Mouse (Mus musculus): ENCODE measurements around the gene Fis1. TPM values are rescaled to one million over a fixed set of nuclear protein-coding genes. Genes with fewer than 3 reads are reported as not detected.
"Not testable (repeated sequence)": the region's sequence is repeated elsewhere in the genome, so short reads cannot be mapped to it uniquely, and the experiment has no call there.

Fis1 gene
- polyA plus RNA-seq, 1 experiment from 2014 or later: 240 TPM

DNA sequence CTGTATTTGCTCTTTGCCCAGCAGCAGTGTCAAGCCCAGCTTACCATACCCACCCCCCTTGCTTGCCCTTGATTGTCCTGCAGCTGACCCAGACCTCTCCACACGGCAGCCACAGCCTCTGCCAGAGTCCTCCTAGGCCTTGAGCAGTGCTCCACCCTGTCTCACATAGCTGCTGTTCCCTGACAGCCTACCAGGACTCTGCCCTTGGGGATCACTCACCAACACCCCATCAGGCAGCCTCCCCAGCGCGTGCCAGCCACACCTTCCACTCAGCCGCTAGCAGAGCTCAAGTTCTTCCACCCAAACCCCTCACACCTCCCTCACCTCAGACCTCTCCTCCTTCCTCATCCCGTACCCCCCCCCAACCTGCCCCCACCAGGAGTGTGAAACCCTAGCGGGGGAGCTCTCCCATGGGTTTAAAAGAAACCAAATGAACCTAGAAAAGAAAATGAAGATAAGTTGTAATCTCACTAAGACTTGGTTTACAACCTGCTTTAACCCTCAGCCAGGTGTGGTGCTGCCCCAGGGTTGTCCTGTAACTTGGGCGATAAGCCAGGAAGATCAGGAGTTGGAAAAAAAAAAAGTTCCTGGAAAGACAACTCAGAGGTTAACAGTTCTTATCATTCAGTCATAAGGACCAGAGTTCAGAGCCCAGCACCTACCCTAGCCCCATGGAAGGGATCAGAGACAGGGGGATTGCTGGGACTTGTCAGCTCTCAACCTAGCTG lies 29.2 kb upstream of the Fis1 start:
- no peak overlapping the region for H3K27ac ChIP-seq
- no peaks in the 10 kb centered on the region for H3K27me3 ChIP-seq
- no peak overlapping the region for H3K4me2 ChIP-seq
- H3K36me3 ChIP-seq: no peaks in the 10 kb centered on the region; the same call in 1 of the 2 replicates
- H3K4me1 ChIP-seq: peaks cover 7% of the 10 kb centered on the region
- no peak overlapping the region for H3K4me3 ChIP-seq
- no peaks in the 10 kb centered on the region for H3K9me3 ChIP-seq
- ATAC-seq (ENCODE audit: insufficient number of reproducible peaks, low FRiP score, low TSS enrichment, low read depth): no peak
- no peak overlapping the region for H3K9ac ChIP-seq
- WGBS: 44% methylated on average over 7 of the region's 7 CpGs

DNA sequence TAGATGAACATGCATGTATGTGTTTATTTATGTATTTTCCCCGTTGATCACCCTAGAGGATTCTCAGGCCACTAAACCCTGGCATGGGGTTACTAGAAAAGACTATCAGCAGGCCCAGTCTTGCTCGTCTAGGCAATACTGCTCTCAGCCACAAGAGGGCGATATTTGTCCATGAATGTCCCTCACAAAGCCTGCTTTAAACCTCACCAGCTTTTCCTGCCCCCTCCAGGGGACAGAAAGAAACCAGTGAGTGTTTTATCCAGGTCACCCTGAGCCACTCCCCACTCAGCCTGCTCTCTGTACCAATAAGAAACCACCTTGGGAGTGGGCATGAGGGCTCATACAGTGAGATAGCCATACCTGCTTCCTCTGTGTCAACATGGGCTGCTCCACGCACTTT lies 24.0 kb upstream of the Fis1 start:
- no peak overlapping the region for H3K9ac ChIP-seq
- no peak overlapping the region for H3K4me3 ChIP-seq
- H3K4me1 ChIP-seq: 0 out of 2 replicates have a peak, but pooled peaks cover 5% of the 10 kb centered on the region
- no peaks in the 10 kb centered on the region for H3K9me3 ChIP-seq
- H3K27me3 ChIP-seq: no peaks in the 10 kb centered on the region
- WGBS: 20% methylated on average over 4 of the region's 4 CpGs
- no peak overlapping the region for H3K27ac ChIP-seq
- ATAC-seq (ENCODE audit: insufficient number of reproducible peaks, low FRiP score, low TSS enrichment, low read depth): no peak
- H3K36me3 ChIP-seq: peaks cover 3% of the 10 kb centered on the region; the same call in 1 of the 2 replicates
- no peak overlapping the region for H3K4me2 ChIP-seq

DNA sequence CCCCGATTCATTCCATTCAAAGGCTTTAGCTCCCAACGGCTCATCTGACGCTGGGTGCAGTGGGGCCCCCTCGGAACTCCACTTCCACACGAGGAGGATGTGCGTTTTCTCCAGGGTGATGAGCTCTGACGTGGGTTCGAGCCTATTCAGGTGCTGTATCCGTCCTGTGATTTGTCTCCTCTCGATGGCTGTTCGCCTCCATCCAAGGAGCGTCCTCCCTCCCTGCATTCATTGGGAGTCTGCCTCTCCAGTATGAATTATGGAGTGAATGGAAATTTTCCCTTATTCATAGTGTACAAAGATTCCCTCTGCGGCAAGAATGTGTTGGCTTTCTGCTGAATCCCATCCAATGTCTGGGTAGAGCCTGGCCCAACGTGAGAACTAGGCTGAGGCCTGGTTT lies 21.2 kb upstream of the Fis1 start:
- Histone ChIP-seq H3K27ac (no peak overlapping the region), H3K9me3 (no peaks in the 10 kb centered on the region), H3K9ac (no peak overlapping the region), H3K27me3 (no peaks in the 10 kb centered on the region), H3K4me1 (0 out of 2 replicates have a peak, but pooled peaks cover 5% of the 10 kb centered on the region), H3K4me3 (no peak overlapping the region), H3K36me3 (0 out of 2 replicates have a peak, but pooled peaks cover 3% of the 10 kb centered on the region), H3K4me2 (no peak overlapping the region)
- WGBS: 82% methylated on average over 14 of the region's 14 CpGs
- ATAC-seq (ENCODE audit: insufficient number of reproducible peaks, low FRiP score, low TSS enrichment, low read depth): no peak

DNA sequence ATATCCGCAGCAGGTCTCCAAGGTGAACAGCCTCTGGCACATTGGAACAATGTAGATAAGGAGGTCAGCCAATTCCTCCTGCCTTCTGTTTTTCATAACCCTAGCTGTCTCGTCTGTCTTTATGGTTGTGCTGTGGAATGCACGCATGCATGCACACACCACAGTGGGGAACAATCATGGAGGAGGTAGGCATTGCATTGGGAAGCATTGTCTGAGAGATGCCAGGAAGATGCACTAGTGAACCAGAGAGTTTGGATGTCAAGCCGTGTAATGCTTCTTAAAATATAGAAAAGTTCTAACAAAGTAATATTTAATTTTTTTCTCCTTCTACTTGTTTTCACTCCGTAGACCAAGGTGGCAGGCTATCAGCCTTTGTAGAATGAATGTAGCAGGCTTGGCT lies 20.1 kb upstream of the Fis1 start:
- H3K36me3 ChIP-seq: 0 out of 2 replicates have a peak, but pooled peaks cover 3% of the 10 kb centered on the region
- 0 out of 2 replicates have a peak, but pooled peaks cover 5% of the 10 kb centered on the region for H3K4me1 ChIP-seq
- WGBS: 76% methylated on average over 5 of the region's 5 CpGs
- H3K9ac ChIP-seq: no peak overlapping the region
- no peak overlapping the region for H3K4me2 ChIP-seq
- no peaks in the 10 kb centered on the region for H3K27me3 ChIP-seq
- no peak overlapping the region for H3K27ac ChIP-seq
- no peaks in the 10 kb centered on the region for H3K9me3 ChIP-seq
- no peak for ATAC-seq (ENCODE audit: insufficient number of reproducible peaks, low FRiP score, low TSS enrichment, low read depth)
- H3K4me3 ChIP-seq: no peak overlapping the region

DNA sequence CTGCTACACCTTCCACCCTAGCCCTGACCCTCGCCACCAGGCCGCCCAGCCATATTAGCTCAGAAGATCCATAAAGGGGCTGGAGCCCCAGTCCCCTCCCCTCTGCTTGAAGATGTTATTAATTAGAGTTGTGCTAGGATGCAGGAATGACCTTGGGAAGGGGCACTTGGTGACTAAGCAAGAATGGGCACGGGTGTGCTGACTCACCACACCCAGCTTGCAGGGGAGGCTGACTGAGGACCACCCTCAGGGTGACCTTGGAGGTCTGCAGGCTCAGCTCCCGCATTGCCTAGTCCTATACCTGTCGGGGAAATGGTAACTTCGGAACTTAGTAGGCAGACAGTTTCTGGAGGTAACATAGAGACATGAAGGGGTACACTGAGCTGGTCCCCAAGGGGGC lies 19.1 kb upstream of the Fis1 start:
- Histone ChIP-seq H3K9me3 (no peaks in the 10 kb centered on the region), H3K4me3 (no peak overlapping the region), H3K27me3 (no peaks in the 10 kb centered on the region), H3K4me1 (0 out of 2 replicates have a peak, but pooled peaks cover 5% of the 10 kb centered on the region), H3K36me3 (0 out of 2 replicates have a peak, but pooled peaks cover 3% of the 10 kb centered on the region), H3K27ac (no peak overlapping the region), H3K9ac (no peak overlapping the region), H3K4me2 (no peak overlapping the region)
- WGBS: 82% methylated on average over 6 of the region's 6 CpGs
- no peak; the same call in 1 of the 2 replicates for ATAC-seq (ENCODE audit: insufficient number of reproducible peaks, low FRiP score, low TSS enrichment, low read depth)

DNA sequence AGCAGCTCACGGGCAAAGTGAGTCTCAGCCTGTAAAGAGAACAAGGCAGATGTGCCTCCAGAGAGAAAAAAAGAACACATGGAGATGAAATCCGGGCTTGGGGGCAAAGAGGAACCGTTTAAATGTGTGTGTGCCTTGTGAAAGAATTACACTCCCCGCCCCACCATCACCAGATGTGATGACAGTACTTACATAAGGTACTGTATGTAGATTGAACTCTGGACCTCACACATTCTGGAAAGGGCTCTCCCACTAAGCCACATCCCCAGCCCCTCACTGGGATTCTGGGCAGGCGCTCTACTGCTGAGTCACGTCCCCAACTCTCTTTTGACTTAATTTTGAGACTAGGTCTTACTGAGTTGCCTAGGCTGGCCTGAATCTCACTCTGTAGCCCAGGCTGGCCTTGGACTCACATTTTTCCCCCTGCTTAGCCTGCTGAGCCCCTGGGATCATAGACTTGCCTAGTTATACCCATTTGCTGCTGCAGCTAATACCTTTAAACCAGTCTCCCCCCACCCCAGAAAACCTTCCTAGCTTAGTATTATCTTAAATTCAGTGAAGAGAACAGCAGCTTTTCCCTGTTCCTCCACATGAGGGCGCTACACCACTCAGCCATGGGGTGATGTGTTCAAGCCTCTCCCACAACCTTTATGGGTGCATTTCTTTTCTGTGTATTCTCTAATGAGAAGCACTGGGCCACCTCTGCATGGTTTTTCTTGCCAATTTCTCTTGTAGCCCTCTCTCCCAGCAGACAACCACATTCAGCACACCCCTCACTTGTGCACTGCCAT lies 17.0 kb upstream of the Fis1 start:
- Histone ChIP-seq H3K4me2 (no peak overlapping the region), H3K9ac (no peak overlapping the region), H3K27ac (no peak overlapping the region), H3K36me3 (no peaks in the 10 kb centered on the region), H3K27me3 (no peaks in the 10 kb centered on the region), H3K9me3 (no peaks in the 10 kb centered on the region), H3K4me3 (no peak overlapping the region), H3K4me1 (no peaks in the 10 kb centered on the region)
- no peak for ATAC-seq (ENCODE audit: insufficient number of reproducible peaks, low FRiP score, low TSS enrichment, low read depth)
- 53% methylated on average over 7 of the region's 7 CpGs for WGBS

DNA sequence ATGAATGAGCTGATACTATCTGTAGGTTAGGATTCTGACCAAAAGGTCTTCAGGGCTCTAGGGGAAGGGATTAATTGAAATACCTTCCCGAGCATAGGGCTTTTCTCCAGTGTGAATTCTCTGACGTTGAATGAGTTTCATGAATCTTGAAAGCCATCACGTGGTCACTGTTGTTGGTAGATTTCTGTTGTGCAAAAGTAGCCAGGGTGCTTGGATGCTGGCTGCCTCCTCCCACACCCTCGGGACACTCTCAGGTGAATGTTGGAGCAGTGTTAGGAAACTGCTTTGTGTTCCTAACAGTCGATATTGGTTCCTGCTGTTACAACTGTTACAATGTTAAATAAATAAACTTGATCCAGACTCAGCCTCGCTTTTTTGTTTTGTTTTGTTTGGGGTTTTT lies 16.3 kb upstream of the Fis1 start:
- Histone ChIP-seq H3K9me3 (no peaks in the 10 kb centered on the region), H3K27me3 (no peaks in the 10 kb centered on the region), H3K4me1 (no peaks in the 10 kb centered on the region), H3K27ac (no peak overlapping the region), H3K4me2 (no peak overlapping the region), H3K4me3 (no peak overlapping the region), H3K36me3 (no peaks in the 10 kb centered on the region), H3K9ac (no peak overlapping the region)
- WGBS: 83% methylated on average over 6 of the region's 6 CpGs
- ATAC-seq (ENCODE audit: insufficient number of reproducible peaks, low FRiP score, low TSS enrichment, low read depth): no peak

DNA sequence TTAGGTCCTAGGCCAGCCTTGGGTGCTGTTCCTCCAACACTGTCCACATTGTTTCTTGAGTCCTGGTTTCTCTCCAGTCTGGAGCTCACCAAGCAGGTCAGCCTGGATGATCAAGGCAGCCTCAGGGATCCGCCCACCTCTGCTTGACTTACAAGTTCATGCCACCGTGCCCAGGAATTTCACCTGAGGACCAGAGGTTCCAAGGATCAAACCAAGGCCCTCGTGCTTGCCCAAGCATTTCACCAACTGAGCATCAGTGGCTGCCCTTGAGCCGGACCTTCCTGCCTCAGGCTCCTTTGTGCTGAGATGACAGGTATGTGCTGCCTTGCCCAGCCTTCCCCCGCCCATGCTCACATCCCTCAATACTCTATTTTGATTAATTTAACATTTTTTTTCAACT lies 15.5 kb upstream of the Fis1 start:
- Histone ChIP-seq H3K27me3 (no peaks in the 10 kb centered on the region), H3K4me3 (no peak overlapping the region), H3K27ac (no peak overlapping the region), H3K9me3 (no peaks in the 10 kb centered on the region), H3K4me2 (no peak overlapping the region), H3K9ac (no peak overlapping the region), H3K36me3 (no peaks in the 10 kb centered on the region), H3K4me1 (no peaks in the 10 kb centered on the region)
- 82% methylated on average over 5 of the region's 5 CpGs for WGBS
- ATAC-seq (ENCODE audit: insufficient number of reproducible peaks, low FRiP score, low TSS enrichment, low read depth): no peak

DNA sequence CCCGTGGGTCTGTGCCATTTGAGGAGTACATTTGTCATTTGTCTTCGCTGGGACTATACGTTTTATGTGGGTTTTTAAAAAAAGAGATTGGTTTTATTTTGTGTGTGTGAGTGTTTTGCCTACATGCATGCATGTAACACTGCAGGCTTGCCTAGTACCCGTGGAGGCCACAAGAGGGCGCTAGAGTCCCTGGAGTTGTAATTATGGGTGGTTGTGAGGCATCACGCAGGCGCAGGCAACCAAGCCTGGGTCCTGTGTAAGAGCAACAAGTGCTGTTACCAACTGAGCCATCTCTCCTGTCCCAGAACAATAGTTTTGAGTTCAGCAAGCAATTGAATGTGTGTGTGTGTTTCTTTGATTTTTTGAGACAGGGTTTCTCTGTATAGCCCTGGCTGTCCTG lies 13.8 kb upstream of the Fis1 start:
- no peak overlapping the region for H3K9ac ChIP-seq
- no peaks in the 10 kb centered on the region for H3K9me3 ChIP-seq
- no peaks in the 10 kb centered on the region for H3K4me1 ChIP-seq
- WGBS: 67% methylated on average over 7 of the region's 7 CpGs
- no peak overlapping the region for H3K27ac ChIP-seq
- H3K27me3 ChIP-seq: no peaks in the 10 kb centered on the region
- no peak overlapping the region for H3K4me3 ChIP-seq
- ATAC-seq (ENCODE audit: insufficient number of reproducible peaks, low FRiP score, low TSS enrichment, low read depth): no peak
- no peaks in the 10 kb centered on the region for H3K36me3 ChIP-seq
- no peak overlapping the region for H3K4me2 ChIP-seq

DNA sequence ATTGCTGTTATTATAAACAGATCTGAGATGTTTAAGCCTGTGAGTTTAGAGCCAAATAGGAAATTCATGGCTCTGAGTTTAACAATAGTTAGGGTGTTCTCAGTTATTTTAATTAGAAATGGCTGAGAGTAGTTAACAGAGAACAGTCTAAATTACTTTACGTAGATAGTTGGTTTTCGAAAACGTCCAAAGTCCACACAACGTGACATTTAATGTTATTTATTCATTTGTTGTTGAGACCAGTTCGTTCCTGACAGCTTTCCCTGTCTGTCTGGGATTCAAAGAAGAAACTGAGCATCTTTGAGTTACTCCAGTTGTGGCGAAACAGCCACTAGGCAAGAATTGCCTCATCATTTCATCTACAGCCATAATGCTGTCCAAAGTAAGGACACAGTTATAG lies 13.0 kb upstream of the Fis1 start:
- ATAC-seq (ENCODE audit: insufficient number of reproducible peaks, low FRiP score, low TSS enrichment, low read depth); H3K9me3 ChIP-seq; H3K4me1 ChIP-seq; H3K27me3 ChIP-seq; H3K9ac ChIP-seq; H3K27ac ChIP-seq; H3K36me3 ChIP-seq; H3K4me3 ChIP-seq; H3K4me2 ChIP-seq: not testable (repeated sequence)
- WGBS: 72% methylated on average over 6 of the region's 6 CpGs

DNA sequence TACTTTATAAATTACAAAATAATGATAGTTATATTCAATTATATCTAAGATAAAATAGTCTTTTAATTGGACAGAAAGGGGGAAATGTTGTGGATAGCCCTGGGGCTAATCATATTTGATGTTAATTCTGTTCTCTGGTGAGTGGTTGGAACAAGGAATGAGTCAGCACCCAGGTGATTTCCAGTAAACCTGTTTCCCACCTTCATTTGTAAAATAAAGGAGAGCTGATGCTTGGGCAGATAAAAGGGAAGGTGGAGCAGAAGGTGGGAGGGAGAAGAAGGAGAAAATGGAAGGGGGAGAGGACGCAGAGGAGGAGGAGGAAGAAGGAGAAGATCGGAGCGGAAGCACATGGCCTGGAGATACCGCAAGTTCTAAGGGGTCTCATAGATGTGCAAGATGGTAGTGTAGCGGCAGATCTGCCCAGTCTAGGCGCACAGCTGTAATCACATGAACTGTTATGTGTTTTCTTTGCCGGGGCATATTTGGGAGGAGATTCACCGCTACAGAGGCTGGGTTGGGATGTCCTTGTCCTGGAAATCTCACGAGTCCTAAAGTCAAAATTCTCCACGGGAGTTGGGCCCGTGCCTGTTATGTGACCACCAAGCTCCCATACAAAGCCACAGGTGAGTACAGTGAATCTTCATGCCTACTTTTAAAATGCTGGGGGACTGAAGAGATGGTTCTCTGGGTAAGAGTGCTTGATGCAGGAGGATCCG lies 12.1 kb upstream of the Fis1 start:
- Histone ChIP-seq H3K4me1 (no peaks in the 10 kb centered on the region), H3K27me3 (no peaks in the 10 kb centered on the region), H3K36me3 (no peaks in the 10 kb centered on the region), H3K9me3 (no peaks in the 10 kb centered on the region), H3K4me2 (no peak overlapping the region), H3K4me3 (no peak overlapping the region), H3K27ac (no peak overlapping the region), H3K9ac (no peak overlapping the region)
- 84% methylated on average over 12 of the region's 12 CpGs for WGBS
- no peak for ATAC-seq (ENCODE audit: insufficient number of reproducible peaks, low FRiP score, low TSS enrichment, low read depth)

DNA sequence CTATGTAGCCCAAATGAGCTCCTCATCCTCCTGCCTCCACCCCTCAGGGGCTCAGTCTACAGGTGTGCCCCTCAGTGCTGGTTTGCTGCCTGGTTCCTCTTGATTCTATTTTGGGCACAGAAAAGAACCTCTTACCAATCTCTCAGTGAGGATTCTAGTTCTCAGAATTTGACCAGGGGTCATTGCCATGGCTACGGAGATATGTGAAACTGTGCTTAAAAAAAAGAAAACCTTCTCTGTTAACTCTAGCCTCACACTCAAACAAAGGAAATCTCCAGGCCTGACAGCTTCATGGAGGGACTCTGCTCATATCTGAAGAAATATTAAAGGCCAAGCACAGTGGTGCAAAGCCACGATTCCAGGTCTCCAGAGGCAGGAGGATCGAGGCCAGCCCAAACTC lies 10.3 kb upstream of the Fis1 start:
- Histone ChIP-seq H3K27me3 (no peaks in the 10 kb centered on the region), H3K9me3 (no peaks in the 10 kb centered on the region), H3K4me3 (no peak overlapping the region), H3K36me3 (no peaks in the 10 kb centered on the region), H3K27ac (no peak overlapping the region), H3K4me2 (no peak overlapping the region), H3K9ac (no peak overlapping the region), H3K4me1 (no peaks in the 10 kb centered on the region)
- ATAC-seq (ENCODE audit: insufficient number of reproducible peaks, low FRiP score, low TSS enrichment, low read depth): no peak
- WGBS: 71% methylated on average over 3 of the region's 3 CpGs

Data from limb, embryonic 15.5 days (tissue).